Mouse (Mus musculus): ENCODE measurements at regions not wholly inside any gene's neighbourhood (a gene's known extent, or its start where the extent isn't known, plus 50 kb on each side); places are given as distances from the start of the nearest gene placed in this dataset.

GRCm38 (mm10) chr1:132805543-132805942 lies 63.9 kb upstream of the Nfasc start:
- no peak for TF ChIP-seq CTCF (conservative IDR thresholded peaks at IDR 0.05; ENCODE audit: low read length)
- no peak for TF ChIP-seq POU5F1 (IDR thresholded peaks at IDR 0.05; ENCODE audit: borderline replicate concordance, low read length)
